Mouse (Mus musculus) liver, embryonic 16.5 days (tissue): ENCODE data around the gene Caskin2. TPM values are rescaled to one million over a fixed set of nuclear protein-coding genes. Genes with fewer than 3 reads are reported as not detected.
A peak's percentile ranks its signal among the peaks of the same experiment; 100 is the strongest.

Experiments used
- ATAC-seq: fragments of 200-750 bp; cut with Nextera tagmentation; 2 replicates; pipeline ENCODE4 v1.8.0; 2017; ENCODE audit warnings: low read depth, mild to moderate bottlenecking, moderate number of reproducible peaks, moderate library complexity
- H3K27ac ChIP-seq: fragments of 300-500 bp; sonication (generic); 2 replicates; pipeline ENCODE4 v1.5.1; 2014; ENCODE audit warnings: mild to moderate bottlenecking, low read length
- H3K27me3 ChIP-seq: fragments of 300-500 bp; sonication (generic); 2 replicates; pipeline ENCODE4 v1.6.1; 2014; ENCODE audit warnings: low read depth, low read length, mixed read lengths; ENCODE audit not compliant: control insufficient read depth, insufficient read depth
- H3K36me3 ChIP-seq: fragments of 300-500 bp; sonication (generic); 2 replicates; pipeline ENCODE4 v1.6.1; 2014; ENCODE audit warnings: mild to moderate bottlenecking; ENCODE audit not compliant: control insufficient read depth, insufficient read depth
- H3K4me1 ChIP-seq: fragments of 300-500 bp; sonication (generic); 2 replicates; pipeline ENCODE4 v1.6.1; 2014; ENCODE audit warnings: low read depth, low read length, mixed read lengths; ENCODE audit not compliant: control insufficient read depth
- H3K4me2 ChIP-seq: fragments of 300-500 bp; sonication (generic); 2 replicates; pipeline ENCODE4 v1.6.1; 2014; ENCODE audit warnings: low read depth, low read length, mixed read lengths
- H3K4me3 ChIP-seq: fragments of 300-500 bp; sonication (generic); 2 replicates; pipeline ENCODE4 v1.5.1; 2014; ENCODE audit warnings: low read depth, mild to moderate bottlenecking, low read length
- H3K9ac ChIP-seq: fragments of 300-500 bp; sonication (generic); 2 replicates; pipeline ENCODE4 v1.6.1; 2014; ENCODE audit warnings: low read depth, low read length
- H3K9me3 ChIP-seq: fragments of 300-500 bp; sonication (generic); replicated peaks from 2 replicates; pipeline ENCODE4 v1.6.1; 2016; ENCODE audit warnings: low read length; ENCODE audit not compliant: control insufficient read depth
- WGBS: fragments of 180-500 bp; shearing (Covaris S2); extraction: QIAGEN DNeasy Blood & Tissue Kit; methylation state at CpG from one replicate; pipeline ENCODE4 v1.1.7; 2014; ENCODE audit not compliant: insufficient replicate concordance; 5-methylcytosine and 5-hydroxymethylcytosine counted together
- polyA plus RNA-seq: library from polyadenylated mRNA; unstranded; fragments of >200 nt; fragmentation: Nextera tagmentation; extraction: Ambion mirVana; gene quantifications from 2 replicates; pipeline ENCODE4 v1.2.1, GENCODE M21; 2015

The Caskin2 gene
- polyA plus RNA-seq, 1 experiment from 2014 or later = 6.1 TPM

DNA sequence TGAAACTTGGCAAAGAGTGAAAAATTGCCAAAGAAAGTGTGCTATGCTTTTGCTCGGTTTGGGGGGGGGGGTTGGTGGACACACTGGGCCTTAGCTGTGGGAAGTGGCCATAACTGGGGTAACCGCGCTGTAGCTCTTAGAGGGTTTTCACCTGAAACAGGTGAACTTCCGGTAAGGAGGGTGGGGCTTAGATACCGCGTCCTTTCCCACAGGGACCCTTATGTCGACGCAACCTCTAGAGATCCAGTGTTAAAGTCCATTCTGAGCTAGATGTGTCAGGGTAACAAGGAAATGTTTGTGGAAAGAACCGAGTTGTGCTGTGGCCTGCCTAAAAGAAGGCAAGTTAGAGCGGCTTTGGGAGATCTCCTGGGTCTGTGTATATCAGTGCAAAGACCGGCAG lies 11.4 kb upstream of the Caskin2 start:
- WGBS = 21% methylated on average over 11 of the region's 11 CpGs
- no peak for ATAC-seq

GRCm38 (mm10) chr11:115823774-115824740 lies 10.6 kb upstream of the Caskin2 start, which contains the start of gene Llgl2:
Llgl2 (plus strand) TSS chr11:115824049.
- no peaks in the 10 kb centered on the region for H3K27me3 ChIP-seq
- ATAC-seq = peak; percentile 97
- H3K4me3 ChIP-seq = peak within 1 kb of the TSS; percentile 83
- H3K36me3 ChIP-seq = no peaks in the 10 kb centered on the region; the same call in 1 of the 2 replicates
- H3K4me1 ChIP-seq = peaks cover 24% of the 10 kb centered on the region
- under 1% methylated on average over 75 of the region's 87 CpGs for whole genome bisulfite sequencing
- peak within 1 kb of the TSS; percentile 79 for H3K9ac ChIP-seq
- H3K4me2 ChIP-seq = peak within 1 kb of the TSS; percentile 89
- H3K9me3 ChIP-seq = no peaks in the 10 kb centered on the region
- peak within 1 kb of the TSS; percentile 69 for H3K27ac ChIP-seq

More for the DNA sequence above, 11.4 kb upstream of the Caskin2 start:
- H3K27ac ChIP-seq = peak overlapping the region; percentile 69
- peak overlapping the region; percentile 83 for H3K4me3 ChIP-seq
- peak overlapping the region; percentile 89 for H3K4me2 ChIP-seq
- peak overlapping the region; percentile 79 for H3K9ac ChIP-seq
- H3K9me3 ChIP-seq = no peaks in the 10 kb centered on the region
- H3K4me1 ChIP-seq = peaks cover 27% of the 10 kb centered on the region
- H3K27me3 ChIP-seq = no peaks in the 10 kb centered on the region
- H3K36me3 ChIP-seq = no peaks in the 10 kb centered on the region; the same call in 1 of the 2 replicates

DNA sequence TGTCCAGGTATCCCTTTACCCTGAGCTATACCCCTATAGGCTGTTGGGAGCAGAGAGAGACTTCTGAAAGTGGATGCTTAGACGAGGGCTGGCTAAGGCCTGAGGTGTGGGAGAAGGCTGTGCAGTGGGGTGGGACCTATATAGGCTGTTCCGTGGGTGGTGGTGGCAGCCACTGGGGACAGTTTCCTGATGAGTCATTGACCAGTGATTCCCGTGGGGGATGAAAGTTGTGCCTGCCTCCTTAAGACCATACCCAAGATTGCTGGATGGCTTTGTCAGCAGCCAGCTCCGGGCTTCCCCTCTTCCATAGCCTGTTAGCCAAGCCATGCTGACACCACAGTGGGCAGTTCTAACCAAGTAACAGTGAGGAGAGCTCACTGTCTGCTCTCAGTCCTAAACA lies 7.6 kb upstream of the Caskin2 start:
- no peak for ATAC-seq
- WGBS = 49% methylated on average over 4 of the region's 4 CpGs
- Histone ChIP-seq H3K27me3 (no peaks in the 10 kb centered on the region), H3K9me3 (no peaks in the 10 kb centered on the region), H3K9ac (no peak overlapping the region), H3K27ac (no peak overlapping the region), H3K4me1 (peaks cover 15% of the 10 kb centered on the region), H3K36me3 (no peaks in the 10 kb centered on the region; the same call in 1 of the 2 replicates), H3K4me3 (no peak overlapping the region), H3K4me2 (no peak overlapping the region)

- no peaks in the 10 kb centered on the region for H3K9me3 ChIP-seq
- 84% methylated on average over 16 of the region's 16 CpGs for WGBS
- no peak overlapping the region for H3K9ac ChIP-seq
- no peak for ATAC-seq
- peaks cover 22% of the 10 kb centered on the region for H3K4me1 ChIP-seq
- no peaks in the 10 kb centered on the region for H3K27me3 ChIP-seq
- H3K27ac ChIP-seq = no peak overlapping the region
- no peak overlapping the region for H3K4me2 ChIP-seq
- no peak overlapping the region for H3K4me3 ChIP-seq
- H3K36me3 ChIP-seq = no peaks in the 10 kb centered on the region; the same call in 1 of the 2 replicates
Observed at GRCm38 (mm10) chr11:115819915-115820623, 6.6 kb upstream of the Caskin2 start.

DNA sequence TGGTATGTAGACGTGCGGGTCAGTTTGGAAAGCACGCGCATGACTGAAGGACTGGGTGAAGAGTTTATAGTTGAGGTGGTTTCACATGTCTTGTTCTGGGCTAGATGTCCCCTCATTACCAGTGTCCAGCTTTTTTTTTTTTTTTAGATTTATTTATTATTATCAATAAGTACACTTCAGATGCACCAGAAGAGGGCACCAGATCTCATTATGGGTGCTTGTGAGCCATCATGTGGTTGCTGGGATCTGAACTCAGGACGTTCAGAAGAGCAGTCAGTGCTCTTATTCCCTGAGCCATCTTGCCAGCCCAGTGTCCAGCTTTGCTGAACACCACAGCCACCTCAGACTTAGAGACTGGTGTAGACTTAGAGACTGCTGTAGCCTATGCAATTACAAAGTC lies 3.9 kb upstream of the Caskin2 start:
- H3K4me3 ChIP-seq = no peak overlapping the region
- H3K36me3 ChIP-seq = no peaks in the 10 kb centered on the region; the same call in 1 of the 2 replicates
- no peak overlapping the region for H3K27ac ChIP-seq
- no peak overlapping the region for H3K9ac ChIP-seq
- H3K4me1 ChIP-seq = peaks cover 20% of the 10 kb centered on the region
- no peak for ATAC-seq
- no peaks in the 10 kb centered on the region for H3K9me3 ChIP-seq
- 78% methylated on average over 5 of the region's 5 CpGs for WGBS
- no peak overlapping the region for H3K4me2 ChIP-seq
- no peaks in the 10 kb centered on the region for H3K27me3 ChIP-seq

GRCm38 (mm10) chr11:115814605-115815450 lies 1.4 kb upstream of the Caskin2 start, which contains the start of gene Tsen54:
Tsen54 (plus strand) TSS chr11:115814724.
- Histone ChIP-seq H3K4me2 (peak within 1 kb of the TSS; percentile 99), H3K9ac (peak within 1 kb of the TSS; percentile 86), H3K36me3 (no peaks in the 10 kb centered on the region; the same call in 1 of the 2 replicates), H3K4me1 (peaks cover 34% of the 10 kb centered on the region), H3K9me3 (no peaks in the 10 kb centered on the region), H3K27me3 (no peaks in the 10 kb centered on the region), H3K4me3 (peak within 1 kb of the TSS; percentile 85), H3K27ac (peak within 1 kb of the TSS; percentile 66)
- 1% methylated on average over 84 of the region's 84 CpGs for WGBS
- peak; percentile 57 for ATAC-seq

DNA sequence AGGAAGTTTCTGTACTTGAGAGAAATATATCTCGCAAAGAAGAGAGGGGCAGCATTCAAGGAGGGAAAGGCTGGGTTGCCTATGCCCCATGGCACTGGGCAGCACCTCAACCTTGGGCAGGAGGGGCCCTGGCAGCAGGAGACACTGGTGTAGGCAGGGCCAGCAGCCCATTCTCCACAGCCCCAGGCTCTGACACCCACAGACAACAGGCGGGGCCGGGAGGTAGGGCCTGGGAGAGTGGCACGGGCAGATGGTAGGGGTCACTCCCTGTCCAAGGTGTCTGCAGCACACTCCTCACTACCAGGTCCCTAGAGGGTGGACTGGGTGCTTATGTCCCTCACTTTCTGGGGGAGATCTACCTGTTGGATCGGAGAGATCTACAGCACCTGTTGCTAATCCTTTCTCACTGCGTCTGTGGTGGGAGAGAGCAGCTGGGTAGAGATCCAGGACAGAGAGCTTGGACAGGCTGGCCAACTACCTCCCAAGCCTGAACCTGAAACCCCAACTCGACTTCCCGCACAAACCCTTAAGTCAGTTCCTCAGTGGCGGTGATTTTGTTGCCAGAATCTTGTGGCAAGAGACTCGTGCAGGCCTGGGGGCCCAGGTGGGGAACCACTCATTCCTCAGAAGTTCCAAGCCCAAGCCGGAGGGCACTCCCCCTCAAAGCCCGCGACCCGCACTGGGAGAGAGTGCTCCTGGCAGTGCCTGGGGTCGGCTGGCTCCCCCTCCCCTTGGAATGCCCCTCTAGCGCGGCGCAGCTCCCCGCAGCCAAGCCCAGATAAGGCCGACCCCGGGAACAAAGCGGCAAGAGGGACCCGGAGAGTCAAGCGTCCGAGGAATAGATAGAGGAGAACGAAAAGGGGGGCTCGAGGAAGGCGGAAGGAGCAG lies 662 bp downstream of the Caskin2 start:
- Histone ChIP-seq H3K4me2 (peak overlapping the region; percentile 99), H3K9me3 (no peaks in the 10 kb centered on the region), H3K4me1 (peaks cover 55% of the 10 kb centered on the region), H3K4me3 (peak overlapping the region; percentile 85), H3K9ac (peak overlapping the region; percentile 88), H3K36me3 (peaks cover 1% of the 10 kb centered on the region), H3K27me3 (no peaks in the 10 kb centered on the region), H3K27ac (peak overlapping the region; percentile 61)
- no peak for ATAC-seq
- 12% methylated on average over 28 of the region's 28 CpGs for WGBS
